Mouse (Mus musculus) neural tube, embryonic 15.5 days (tissue): ENCODE measurements around the gene Klhl40. TPM values are rescaled to one million over a fixed set of nuclear protein-coding genes. Genes with fewer than 3 reads are reported as not detected.

Source experiments
- ATAC-seq: fragments of 200-750 bp; cut with Nextera tagmentation; 2 replicates; pipeline ENCODE4 v1.8.0; 2017; ENCODE audit warnings: mild to moderate bottlenecking, moderate TSS enrichment, moderate library complexity; ENCODE audit not compliant: low FRiP score
- H3K27ac ChIP-seq: fragments of 300-500 bp; sonication (generic); replicated peaks from 2 replicates; pipeline ENCODE4 v1.5.1; 2015; ENCODE audit warnings: mild to moderate bottlenecking, inconsistent platforms
- H3K27me3 ChIP-seq: fragments of 300-500 bp; sonication (generic); replicated peaks from 2 replicates; pipeline ENCODE4 v1.6.1; 2015; ENCODE audit warnings: inconsistent platforms
- H3K36me3 ChIP-seq: fragments of 300-500 bp; sonication (generic); 2 replicates; pipeline ENCODE4 v1.6.1; 2015; ENCODE audit warnings: inconsistent platforms
- H3K4me1 ChIP-seq: fragments of 300-500 bp; sonication (generic); 2 replicates; pipeline ENCODE4 v1.6.1; 2015; ENCODE audit warnings: inconsistent platforms
- H3K4me2 ChIP-seq: fragments of 300-500 bp; sonication (generic); 2 replicates; pipeline ENCODE4 v1.6.1; 2015; ENCODE audit warnings: inconsistent platforms, mild to moderate bottlenecking, moderate library complexity
- H3K4me3 ChIP-seq: fragments of 300-500 bp; sonication (generic); replicated peaks from 2 replicates; pipeline ENCODE4 v1.5.1; 2015; ENCODE audit warnings: mild to moderate bottlenecking, inconsistent platforms
- H3K9ac ChIP-seq: fragments of 300-500 bp; sonication (generic); replicated peaks from 2 replicates; pipeline ENCODE4 v1.6.1; 2015; ENCODE audit warnings: mild to moderate bottlenecking, inconsistent platforms
- H3K9me3 ChIP-seq: fragments of 300-500 bp; sonication (generic); replicated peaks from 2 replicates; pipeline ENCODE4 v1.6.1; 2016; ENCODE audit warnings: inconsistent platforms
- WGBS: fragments of 180-500 bp; shearing (Covaris S2); methylation state at CpG from one replicate; pipeline ENCODE4 v1.1.7; 2015; ENCODE audit warnings: mixed read lengths; 5-methylcytosine and 5-hydroxymethylcytosine counted together
- polyA plus RNA-seq: library from polyadenylated mRNA; unstranded; fragments of >200 nt; fragmentation: Nextera tagmentation; extraction: Ambion mirVana; gene quantifications from 2 replicates; pipeline ENCODE4 v1.2.1, GENCODE M21; 2015

Gene Klhl40
- polyA plus RNA-seq, 1 experiment from 2014 or later = 3.6 TPM

- no peak for ATAC-seq
- WGBS = 69% methylated on average over 7 of the region's 7 CpGs
- H3K4me1 ChIP-seq = no peaks in the 10 kb centered on the region
- no peak overlapping the region for H3K9ac ChIP-seq
- H3K36me3 ChIP-seq = no peaks in the 10 kb centered on the region
- no peaks in the 10 kb centered on the region for H3K27me3 ChIP-seq
- H3K27ac ChIP-seq = no peak overlapping the region
- H3K4me2 ChIP-seq = no peak overlapping the region
- H3K4me3 ChIP-seq = no peak overlapping the region
- H3K9me3 ChIP-seq = no peaks in the 10 kb centered on the region
Measured at GRCm38 (mm10) chr9:121829270-121829992, 52.0 kb downstream of the Klhl40 start.

DNA sequence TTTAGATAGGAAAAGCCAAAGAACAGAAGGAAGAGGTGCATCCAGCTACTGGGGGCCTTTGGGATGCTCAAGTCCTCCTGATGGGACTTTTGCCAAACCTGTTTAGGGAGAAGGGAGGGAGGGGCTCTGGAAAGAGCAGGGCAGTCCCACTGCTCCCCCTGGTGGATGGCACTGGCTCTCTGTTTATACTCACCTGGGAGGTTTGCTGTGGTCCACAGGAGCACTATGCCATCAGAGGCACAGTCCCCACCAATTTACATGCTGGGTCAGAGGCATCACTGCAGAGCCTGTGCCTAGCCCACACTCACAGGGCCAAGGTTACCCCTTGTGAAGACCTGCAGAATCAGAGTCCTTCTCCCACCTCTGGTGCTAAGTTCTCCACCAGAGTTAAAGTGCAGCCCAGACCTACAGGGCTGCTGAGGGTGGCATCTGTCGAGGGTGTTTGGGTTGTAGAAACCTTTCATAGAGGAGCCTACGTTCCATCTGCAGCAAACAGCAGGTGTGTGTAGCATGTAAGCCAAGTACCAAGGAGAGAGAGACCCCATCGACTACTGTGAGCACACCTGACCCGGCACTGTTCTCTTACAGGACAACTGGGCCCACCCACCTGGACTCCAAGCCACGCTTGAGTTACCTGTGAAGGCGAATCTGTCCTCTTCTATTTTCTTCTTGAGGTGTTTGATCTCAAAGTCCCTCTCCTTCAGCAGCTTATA, 53.0 kb downstream of the Klhl40 start:
- Histone ChIP-seq H3K4me3 (no peak overlapping the region), H3K27ac (no peak overlapping the region), H3K36me3 (no peaks in the 10 kb centered on the region), H3K4me1 (no peaks in the 10 kb centered on the region), H3K9ac (no peak overlapping the region), H3K27me3 (no peaks in the 10 kb centered on the region), H3K4me2 (no peak overlapping the region), H3K9me3 (no peaks in the 10 kb centered on the region)
- ATAC-seq = 0 out of 2 replicates have a peak, but pooled peaks have one; percentile 21
- 83% methylated on average over 6 of the region's 6 CpGs for WGBS

GRCm38 (mm10) chr9:121830956-121831293, 53.5 kb downstream of the Klhl40 start:
- H3K9ac ChIP-seq = no peak overlapping the region
- 36% methylated on average over 6 of the region's 6 CpGs for WGBS
- no peak overlapping the region for H3K4me2 ChIP-seq
- no peaks in the 10 kb centered on the region for H3K4me1 ChIP-seq
- H3K27ac ChIP-seq = no peak overlapping the region
- no peak overlapping the region for H3K4me3 ChIP-seq
- peak; percentile 81 for ATAC-seq
- no peaks in the 10 kb centered on the region for H3K27me3 ChIP-seq
- no peaks in the 10 kb centered on the region for H3K36me3 ChIP-seq
- H3K9me3 ChIP-seq = no peaks in the 10 kb centered on the region

Other genes starting within 250 kb of the Klhl40 start
- gene Lyzl4, start 135.5 kb upstream of the Klhl40 start, polyA plus RNA-seq = 0.77 TPM in 1 of 2 replicates, not detected in the other
- gene Vipr1, start 134.9 kb upstream of the Klhl40 start, polyA plus RNA-seq = 0.38 and 1.1 TPM in 2 replicates
- gene Sec22c, start 72.1 kb upstream of the Klhl40 start, polyA plus RNA-seq = 20.0 and 21.3 TPM in 2 replicates
- gene Ss18l2, start 67.3 kb upstream of the Klhl40 start, polyA plus RNA-seq = 182 and 206 TPM in 2 replicates
- gene Nktr, start 58.4 kb upstream of the Klhl40 start, polyA plus RNA-seq = 51.5 and 52.8 TPM in 2 replicates
- gene Zfp651, start 18.3 kb upstream of the Klhl40 start, polyA plus RNA-seq = 27.9 and 36.3 TPM in 2 replicates
- gene Hhatl, start 14.9 kb downstream of the Klhl40 start, polyA plus RNA-seq = 0.38 and 0.64 TPM in 2 replicates
- 2.1 and 4.0 TPM in 2 replicates for gene Ccdc13, start 61.9 kb downstream of the Klhl40 start, polyA plus RNA-seq
- 149 and 169 TPM in 2 replicates for gene Higd1a, start 80.8 kb downstream of the Klhl40 start, polyA plus RNA-seq
- 1.5 and 1.7 TPM in 2 replicates for gene Ackr2, start 120.7 kb downstream of the Klhl40 start, polyA plus RNA-seq
- not detected in 2 replicates for gene Cyp8b1, start 138.7 kb downstream of the Klhl40 start, polyA plus RNA-seq
- 1.9 and 2.4 TPM in 2 replicates for gene Fam198a, start 173.4 kb downstream of the Klhl40 start, polyA plus RNA-seq
- gene Pomgnt2, start 219.5 kb downstream of the Klhl40 start, polyA plus RNA-seq = 34.3 and 37.8 TPM in 2 replicates